In the genomic region with DNA sequence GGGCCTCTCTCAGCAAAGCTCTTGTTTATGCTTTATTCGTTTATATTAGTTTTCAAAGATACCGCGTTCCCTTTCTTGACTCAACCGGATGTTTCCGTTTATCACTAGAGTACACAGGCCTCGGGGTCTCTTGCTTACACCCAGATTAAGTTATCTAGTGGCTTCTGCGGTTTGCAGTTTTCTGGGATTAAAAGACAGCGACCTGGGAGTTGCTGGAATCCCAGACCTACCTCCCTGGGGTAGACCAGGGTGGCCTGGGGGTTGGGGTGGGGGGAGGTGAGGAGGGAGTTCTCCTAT, we compare ENCODE assay signal across 9 mouse cellular contexts. TPM values are rescaled to one million over a fixed set of nuclear protein-coding genes. Genes with fewer than 3 reads are reported as not detected.
DNase-seq lines count a peak whose midpoint lies in the region; ATAC-seq and TF ChIP-seq lines count a peak whose summit lies in the region.
"Had no signal": no experiment of that assay in that cellular context is flagged by ENCODE, and none has a peak within 500 bp of the region (broad histone marks: within the 10 kb centered on the region; RNA-seq: fewer than 3 reads in every experiment).

No protein-coding gene starts in this region.

- H3K4me1 ChIP-seq in forebrain, embryonic 10.5 days = peaks cover 39% of the 10 kb centered on the region
- H3K4me1 ChIP-seq in limb, embryonic 11.5 days (ENCODE audit: control insufficient read depth, insufficient read depth, low read length) = 0 out of 2 replicates have a peak, but pooled peaks cover 3% of the 10 kb centered on the region
- peaks cover 22% of the 10 kb centered on the region for H3K4me1 ChIP-seq in neural tube, embryonic 13.5 days (replicated peaks)

- peaks cover 7% of the 10 kb centered on the region for H3K9me3 ChIP-seq in forebrain, embryonic 10.5 days
- H3K9me3 ChIP-seq in limb, embryonic 11.5 days (ENCODE audit: control insufficient read depth, low read length) = no peaks in the 10 kb centered on the region
- no peaks in the 10 kb centered on the region for H3K9me3 ChIP-seq in neural tube, embryonic 13.5 days

- peak overlapping the region; percentile 66 for H3K4me3 ChIP-seq in left cerebral cortex, adult 2 months
- peak overlapping the region; percentile 77 for H3K4me3 ChIP-seq in forebrain, embryonic 10.5 days
- peak overlapping the region; percentile 65 for H3K4me3 ChIP-seq in limb, embryonic 11.5 days (ENCODE audit: low read depth, low read length)
- H3K4me3 ChIP-seq in neural tube, embryonic 13.5 days = peak overlapping the region; percentile 77

- WGBS in forebrain, embryonic 10.5 days = 1% methylated on average over 8 of the region's 8 CpGs
- WGBS in limb, embryonic 11.5 days = 3% methylated on average over 8 of the region's 8 CpGs
- 7% methylated on average over 8 of the region's 8 CpGs for WGBS in neural tube, embryonic 13.5 days

- H3K27ac ChIP-seq in left cerebral cortex, adult 2 months = no peak overlapping the region
- H3K27ac ChIP-seq in forebrain, embryonic 10.5 days = peak overlapping the region; percentile 92
- H3K27ac ChIP-seq in limb, embryonic 11.5 days (replicated peaks; ENCODE audit: low read depth, low read length) = no peak overlapping the region
- H3K27ac ChIP-seq in neural tube, embryonic 13.5 days (replicated peaks) = no peak overlapping the region

- ATAC-seq in limb, embryonic 11.5 days (ENCODE audit: insufficient number of reproducible peaks, low FRiP score, low TSS enrichment, low read depth) = no peak
- ATAC-seq in neural tube, embryonic 13.5 days (ENCODE audit: low read depth) = peak; percentile 0; the same call in 1 of the 2 replicates

- TF ChIP-seq CTCF in left cerebral cortex, adult 2 months (IDR thresholded peaks at IDR 0.05) = no peak

- no peak for DNase-seq in left cerebral cortex, adult 2 months (ENCODE audit: extremely low spot score in 1 of 2, low spot score in 2 of 2)
- DNase-seq in left cerebral cortex, postnatal 25 days (ENCODE audit: low spot score in 2 of 2) = no peak
- DNase-seq in forebrain, embryonic 10.5 days (ENCODE audit: extremely low spot score, low spot score) = no peak
- no peak for DNase-seq in limb, embryonic 11.5 days (ENCODE audit: low spot score)
- DNase-seq in T-cell, adult 2 months (ENCODE audit: low spot score) = no peak
- no peak for DNase-seq in MN1 (ENCODE audit: low spot score)
- DNase-seq in right cerebral cortex, postnatal 14 days = no peak

- H3K36me3 ChIP-seq in forebrain, embryonic 10.5 days (replicated peaks) = peaks cover 10% of the 10 kb centered on the region
- H3K36me3 ChIP-seq in limb, embryonic 11.5 days (ENCODE audit: control insufficient read depth, insufficient read depth, low read length) = no peaks in the 10 kb centered on the region
- H3K36me3 ChIP-seq in neural tube, embryonic 13.5 days = no peaks in the 10 kb centered on the region

- intact Hi-C loops in left cerebral cortex, adult 2 months (cut with DNase I) = loop anchor here (5.0 kb wide), 1 partner anchor 172 kb away; no protein-coding TSS in a partner anchor
- intact Hi-C loops in left cerebral cortex, postnatal 25 days (cut with DNase I) = loop anchor here (2.0 kb wide), 1 partner anchor 39 kb away; no protein-coding TSS in a partner anchor

- H3K9ac ChIP-seq in limb, embryonic 11.5 days (ENCODE audit: low read length) = no peak overlapping the region; the same call in 1 of the 2 replicates
- peak overlapping the region; percentile 84 for H3K9ac ChIP-seq in neural tube, embryonic 13.5 days

- peak overlapping the region; percentile 100 for H3K4me2 ChIP-seq in limb, embryonic 11.5 days (ENCODE audit: low read depth, severe bottlenecking)
- peak overlapping the region; percentile 100 for H3K4me2 ChIP-seq in neural tube, embryonic 13.5 days

- peaks cover 9% of the 10 kb centered on the region for H3K27me3 ChIP-seq in forebrain, embryonic 10.5 days (ENCODE audit: poor library complexity, severe bottlenecking)
- H3K27me3 ChIP-seq in limb, embryonic 11.5 days (ENCODE audit: control insufficient read depth, insufficient read depth, low read length) = no peaks in the 10 kb centered on the region
- H3K27me3 ChIP-seq in neural tube, embryonic 13.5 days = no peaks in the 10 kb centered on the region

RNA-seq across cellular contexts. Expression of a gene that starts 0.7 kb away (rescaled TPM):
- 10 to 100 TPM; 19.3 to 21.7 TPM for total RNA-seq in left cerebral cortex, adult 2 months (2021)
- total RNA-seq in left cerebral cortex, postnatal 25 days (2021) = 10 to 100 TPM; 22.2 to 35.9 TPM
- polyA plus RNA-seq in forebrain, embryonic 10.5 days (2016; fragmentation: Nextera tagmentation; extraction: Ambion mirVana) = 8.8 and 10.0 TPM in 2 replicates
- 7.7 and 8.6 TPM in 2 replicates for polyA plus RNA-seq in limb, embryonic 11.5 days (2014; fragmentation: Nextera tagmentation; extraction: Ambion mirVana)
- polyA plus RNA-seq in neural tube, embryonic 13.5 days (2015; fragmentation: Nextera tagmentation; extraction: Ambion mirVana) = 7.5 and 8.4 TPM in 2 replicates
- total RNA-seq: neutrophil, adult 5-6 weeks had no signal
